Mouse (Mus musculus) CH12.LX (cell line): Measurements from ENCODE around the gene Tsku. TPM values are rescaled to one million over a fixed set of nuclear protein-coding genes. Genes with fewer than 3 reads are reported as not detected.

Experiments
- DNase-seq: peaks from one replicate; pipeline ENCODE4 v3.0.0-alpha.2; 2013; ENCODE audit errors: extremely low read depth
- H3K27ac ChIP-seq: 2 replicates; pipeline ENCODE4 v1.5.1; 2012; ENCODE audit warnings: low read depth, mild to moderate bottlenecking, control low read depth, moderate library complexity; ENCODE audit not compliant: insufficient read depth
- H3K27me3 ChIP-seq: replicated peaks from 2 replicates; pipeline ENCODE3; 2012; ENCODE audit warnings: inconsistent platforms
- H3K36me3 ChIP-seq, 2 experiments: replicated peaks in 1 of 2; 2 replicates each; pipeline versions ENCODE3 to v1.6.1; 2012; ENCODE audit warnings: inconsistent platforms in 1 of 2, low read length in 1 of 2, mild to moderate bottlenecking in 1 of 2, mixed read lengths in 1 of 2, moderate library complexity in 1 of 2; ENCODE audit not compliant: control insufficient read depth in 1 of 2, insufficient read depth in 1 of 2
- H3K4me1 ChIP-seq, 2 experiments: 2 replicates each; pipeline ENCODE4 v1.6.1; 2012; ENCODE audit warnings: inconsistent platforms in 1 of 2, moderate library complexity in 1 of 2; ENCODE audit not compliant: insufficient read depth in 2 of 2, control insufficient read depth in 1 of 2
- H3K4me2 ChIP-seq: 2 replicates; pipeline ENCODE4 v1.6.1; 2012; ENCODE audit warnings: low read depth, mild to moderate bottlenecking, control low read depth; ENCODE audit not compliant: poor library complexity, insufficient read depth, severe bottlenecking
- H3K4me3 ChIP-seq, 3 experiments: fragments of 150-350 bp in 1 of 3; sonication (generic) in 1 of 3; replicated peaks in 1 of 3; 2 replicates each; pipeline versions ENCODE3 to v1.5.1; 2011 to 2012; ENCODE audit warnings: low read depth in 2 of 3, low read length in 2 of 3, mild to moderate bottlenecking in 2 of 3, moderate library complexity in 2 of 3, control low read depth in 1 of 3, improper control_type of control experiment in 1 of 3, inconsistent platforms in 1 of 3, mixed read lengths in 1 of 3; ENCODE audit not compliant: poor library complexity in 1 of 3
- H3K79me2 ChIP-seq: replicated peaks from 2 replicates; pipeline ENCODE4 v1.6.1; 2012; ENCODE audit warnings: mild to moderate bottlenecking, moderate library complexity; ENCODE audit not compliant: control insufficient read depth, poor library complexity, insufficient read depth, severe bottlenecking; ENCODE audit errors: extremely low read depth
- H3K9ac ChIP-seq: 2 replicates; pipeline ENCODE4 v1.6.1; 2012; ENCODE audit warnings: low read depth, mild to moderate bottlenecking, control low read depth, moderate library complexity; ENCODE audit not compliant: insufficient read depth
- H3K9me3 ChIP-seq: replicated peaks from 2 replicates; pipeline ENCODE3; 2012; ENCODE audit warnings: low read length, inconsistent platforms, mixed read lengths
- BHLHE40 ChIP-seq: IDR thresholded peaks from 2 replicates; pipeline ENCODE4 v1.6.1; 2011; ENCODE audit warnings: mild to moderate bottlenecking, low read depth, low read length, improper control_type of control experiment
- CTCF ChIP-seq, 2 experiments: IDR thresholded peaks in 1 of 2; conservative IDR thresholded peaks in 1 of 2; 2 replicates each; pipeline ENCODE4 v1.5.1; 2011 to 2012; ENCODE audit warnings: low read depth in 2 of 2, low read length in 2 of 2, improper control_type of control experiment in 1 of 2, inconsistent platforms in 1 of 2, mild to moderate bottlenecking in 1 of 2, moderate library complexity in 1 of 2
- EP300 ChIP-seq: IDR thresholded peaks from 2 replicates; pipeline ENCODE4 v1.6.1; 2011; ENCODE audit warnings: low read length, improper control_type of control experiment
- IRF4 ChIP-seq: IDR thresholded peaks from 2 replicates; pipeline ENCODE4 v1.6.1; 2014; ENCODE audit warnings: low read depth, mild to moderate bottlenecking, inconsistent platforms, low read length, improper control_type of control experiment
- JUND ChIP-seq: conservative IDR thresholded peaks from 2 replicates; pipeline ENCODE4 v1.6.1; 2011; ENCODE audit warnings: low read depth, low read length, improper control_type of control experiment
- MEF2A ChIP-seq: IDR thresholded peaks from 2 replicates; pipeline ENCODE4 v1.6.1; 2014; ENCODE audit warnings: low read depth, mild to moderate bottlenecking, inconsistent platforms, low read length, improper control_type of control experiment, borderline replicate concordance
- MXI1 ChIP-seq: IDR thresholded peaks from 2 replicates; pipeline ENCODE4 v1.6.1; 2011; ENCODE audit warnings: mild to moderate bottlenecking, low read depth, low read length, improper control_type of control experiment
- NRF1 ChIP-seq: IDR thresholded peaks from 2 replicates; pipeline ENCODE4 v1.6.1; 2014; ENCODE audit warnings: low read depth, mild to moderate bottlenecking, inconsistent platforms, low read length, improper control_type of control experiment, moderate library complexity
- PAX5 ChIP-seq: IDR thresholded peaks from 2 replicates; pipeline ENCODE4 v1.6.1; 2012; ENCODE audit warnings: low read length, inconsistent platforms, mixed read lengths
- RAD21 ChIP-seq: IDR thresholded peaks from 2 replicates; pipeline ENCODE4 v1.6.1; 2011; ENCODE audit warnings: low read depth, mild to moderate bottlenecking, low read length, improper control_type of control experiment, moderate library complexity
- TBP ChIP-seq: conservative IDR thresholded peaks from 2 replicates; pipeline ENCODE4 v1.6.1; 2011; ENCODE audit warnings: low read depth, low read length, improper control_type of control experiment
- USF1 ChIP-seq: IDR thresholded peaks from 2 replicates; pipeline ENCODE4 v1.6.1; 2014; ENCODE audit warnings: low read depth, mild to moderate bottlenecking, inconsistent platforms, low read length, improper control_type of control experiment
- ZKSCAN1 ChIP-seq: IDR thresholded peaks from 2 replicates; pipeline ENCODE4 v1.6.1; 2012; ENCODE audit warnings: low read depth, inconsistent platforms, low read length, improper control_type of control experiment, borderline replicate concordance
- dilution Hi-C: fragments of 300-500 bp; cut with MboI; formaldehyde crosslinking; loops from 2 replicates; pipeline ENCODE4 v1.14.3; 2020; ENCODE audit warnings: low sequenced_read_pairs; ENCODE audit not compliant: extremely low pct_unique_long_range_greater_than_20kb, extremely low pct_ligation_motif_present
- in situ Hi-C: fragments of 300-500 bp; cut with MboI; formaldehyde crosslinking; loops from 3 replicates; pipeline ENCODE4 v1.14.3; 2019; ENCODE audit warnings: low sequenced_read_pairs, low pct_ligation_motif_present, low pct_unique_long_range_greater_than_20kb, mixed read lengths
- polyA plus RNA-seq: library from polyadenylated mRNA; unstranded; fragments of >175 nt; gene quantifications from 2 replicates; pipeline ENCODE4 v1.2.1, GENCODE M21; 2012; ENCODE audit warnings: low read depth; ENCODE audit not compliant: insufficient read length
- total RNA-seq, 2 experiments: library from RNA; depleted of rRNA; stranded (reverse); fragments of 300-350 nt in 1 of 2; fragments of >200 nt in 1 of 2; gene quantifications; 2 replicates each; pipeline ENCODE4 v1.2.3; 2012 to 2014

Gene Tsku
- total and polyA plus RNA-seq, 3 experiments, result 1.4 to 3.9 (median 3.9) TPM

GRCm38 (mm10) chr7:98315087-98315486 lies 46.0 kb downstream of the Tsku start:
- Histone ChIP-seq H3K79me2 (no peaks in the 10 kb centered on the region), H3K9ac (no peak overlapping the region), H3K9me3 (no peaks in the 10 kb centered on the region), H3K4me2 (no peak overlapping the region), H3K36me3 (no peaks in the 10 kb centered on the region), H3K27me3 (no peaks in the 10 kb centered on the region), H3K4me3 (no peak overlapping the region), H3K4me1 (no peaks in the 10 kb centered on the region), H3K27ac (no peak overlapping the region)
- no peak for DNase-seq
- TF ChIP-seq EP300, result no peak
- TF ChIP-seq CTCF (conservative IDR thresholded peaks at IDR 0.05 in 1 of 2, IDR thresholded peaks at IDR 0.05 in 1 of 2; ENCODE audit: low read depth in 2 of 2, low read length in 2 of 2), result peak in 1 of 2 experiments; percentile 31; a peak in 2 of 4 replicates
- peak; percentile 21 for TF ChIP-seq RAD21
- in situ Hi-C loops, result no loop called here
- dilution Hi-C loops, result no loop called here

GRCm38 (mm10) chr7:98312185-98312920 lies 48.8 kb downstream of the Tsku start:
- TF ChIP-seq BHLHE40 (no peak), TBP (no peak), MEF2A (no peak), IRF4 (no peak), JUND (no peak), ZKSCAN1 (no peak), PAX5 (no peak), MXI1 (no peak)
- no peaks in the 10 kb centered on the region for H3K36me3 ChIP-seq
- no peak for DNase-seq
- H3K4me1 ChIP-seq, result peaks cover 0 to 13% of the 10 kb centered on the region in 2 experiments; a peak in 2 of 4 replicates
- H3K27me3 ChIP-seq, result peaks cover 6% of the 10 kb centered on the region
- H3K9ac ChIP-seq, result no peak overlapping the region
- H3K79me2 ChIP-seq, result no peaks in the 10 kb centered on the region; the same call in 1 of the 2 replicates
- no peaks in the 10 kb centered on the region for H3K9me3 ChIP-seq
- no peak overlapping the region for H3K27ac ChIP-seq
- in situ Hi-C loops, result no loop called here
- H3K4me2 ChIP-seq, result no peak overlapping the region
- dilution Hi-C loops, result no loop called here
- no peak overlapping the region for H3K4me3 ChIP-seq

- Histone ChIP-seq H3K27ac (no peak overlapping the region), H3K79me2 (no peaks in the 10 kb centered on the region; the same call in 1 of the 2 replicates), H3K4me2 (no peak overlapping the region), H3K4me3 (no peak overlapping the region), H3K9ac (no peak overlapping the region), H3K9me3 (no peaks in the 10 kb centered on the region), H3K36me3 (no peaks in the 10 kb centered on the region), H3K27me3 (peaks cover 6% of the 10 kb centered on the region), H3K4me1 (peaks cover 0 to 16% of the 10 kb centered on the region in 2 experiments; a peak in 2 of 4 replicates)
- TF ChIP-seq ZKSCAN1 (no peak), MXI1 (no peak), USF1 (no peak), CTCF (conservative IDR thresholded peaks at IDR 0.05 in 1 of 2, IDR thresholded peaks at IDR 0.05 in 1 of 2; ENCODE audit: low read depth in 2 of 2, low read length in 2 of 2) (no peak), NRF1 (no peak), RAD21 (no peak)
- no peak for DNase-seq
- dilution Hi-C loops, result no loop called here
- in situ Hi-C loops, result no loop called here
Observed at GRCm38 (mm10) chr7:98310266-98310665, 50.9 kb downstream of the Tsku start.
